Mouse (Mus musculus) adipocyte (in vitro differentiated cells): ENCODE results near the gene Garnl3.

Source experiments
- DNase-seq: peaks from one replicate; pipeline ENCODE4 v3.0.0-alpha.2; 2016; ENCODE audit warnings: low spot score

The Garnl3 gene

GRCm38 (mm10) chr2:33131500-33132092 is at the start of gene Garnl3:
Garnl3 (minus strand) TSS chr2:33131654.
- DNase-seq: peak; percentile 68

DNA sequence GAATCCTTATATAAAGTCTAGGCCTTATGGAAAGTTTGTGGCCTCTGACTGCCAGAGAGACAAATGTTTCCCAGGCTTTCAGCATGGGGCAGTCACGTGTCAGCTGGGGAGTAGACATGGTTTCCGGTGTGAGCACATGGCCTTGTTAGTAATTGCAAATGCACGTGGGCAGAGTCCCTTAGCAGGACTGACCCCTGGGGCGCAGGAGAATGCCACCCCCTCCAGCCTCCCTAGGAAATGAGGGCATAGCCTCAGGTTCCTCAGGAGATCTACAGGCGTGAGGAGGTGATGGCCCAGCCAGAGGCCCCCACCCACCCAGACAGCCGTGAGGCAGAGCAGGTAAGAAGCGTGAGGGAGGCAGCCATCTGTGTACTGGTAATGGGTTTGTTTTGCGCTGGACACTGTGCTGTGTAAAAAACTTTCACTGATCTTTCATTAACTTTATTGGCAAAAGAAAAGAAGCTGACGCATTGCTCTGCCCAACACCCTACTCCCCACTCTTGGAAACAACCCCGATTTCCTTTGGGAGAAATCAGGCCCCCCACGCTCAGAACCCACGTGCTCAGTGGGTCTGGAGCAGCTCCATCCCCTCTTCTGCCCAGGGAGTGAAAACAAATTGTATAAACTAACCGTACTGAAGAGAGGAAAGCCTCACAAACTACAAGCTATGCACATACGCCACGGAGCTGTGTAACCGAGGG is 48.6 kb upstream of the Garnl3 start:
- no peak for DNase-seq

GRCm38 (mm10) chr2:33179171-33179929 is 47.9 kb upstream of the Garnl3 start:
- DNase-seq: no peak

DNA sequence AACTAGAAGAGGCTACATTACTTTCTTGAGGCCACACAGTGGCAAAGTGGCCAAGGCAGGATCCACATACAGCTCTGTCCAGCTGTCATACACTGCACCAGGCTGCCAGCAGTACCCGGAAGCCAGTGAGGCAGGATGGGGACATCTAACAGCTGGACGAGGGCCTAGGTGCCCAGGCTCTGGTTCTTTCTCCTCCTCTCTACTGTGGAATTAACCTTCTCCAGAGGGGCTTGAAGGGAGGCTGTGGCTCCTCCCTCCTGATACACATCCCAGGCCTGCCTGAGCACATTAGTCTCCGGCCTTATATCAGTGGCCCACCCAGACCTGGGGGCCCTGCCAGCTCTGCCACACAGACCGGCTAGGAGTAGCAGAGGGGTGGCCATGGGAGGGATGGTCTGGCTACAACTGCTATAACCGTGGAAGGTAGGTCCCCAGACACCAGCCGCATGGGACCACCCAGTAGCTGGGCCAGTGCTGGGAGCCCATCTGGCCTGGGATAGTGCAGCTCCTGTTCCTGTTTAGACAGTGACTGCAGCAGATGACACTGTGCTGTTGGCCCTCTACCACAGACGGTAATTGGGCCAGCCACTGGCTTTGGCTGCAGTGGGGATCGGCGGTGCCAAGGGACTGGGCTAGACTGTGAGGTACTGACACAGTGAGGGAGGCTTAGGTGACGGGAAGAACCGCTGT is 46.9 kb upstream of the Garnl3 start:
- DNase-seq: no peak

DNA sequence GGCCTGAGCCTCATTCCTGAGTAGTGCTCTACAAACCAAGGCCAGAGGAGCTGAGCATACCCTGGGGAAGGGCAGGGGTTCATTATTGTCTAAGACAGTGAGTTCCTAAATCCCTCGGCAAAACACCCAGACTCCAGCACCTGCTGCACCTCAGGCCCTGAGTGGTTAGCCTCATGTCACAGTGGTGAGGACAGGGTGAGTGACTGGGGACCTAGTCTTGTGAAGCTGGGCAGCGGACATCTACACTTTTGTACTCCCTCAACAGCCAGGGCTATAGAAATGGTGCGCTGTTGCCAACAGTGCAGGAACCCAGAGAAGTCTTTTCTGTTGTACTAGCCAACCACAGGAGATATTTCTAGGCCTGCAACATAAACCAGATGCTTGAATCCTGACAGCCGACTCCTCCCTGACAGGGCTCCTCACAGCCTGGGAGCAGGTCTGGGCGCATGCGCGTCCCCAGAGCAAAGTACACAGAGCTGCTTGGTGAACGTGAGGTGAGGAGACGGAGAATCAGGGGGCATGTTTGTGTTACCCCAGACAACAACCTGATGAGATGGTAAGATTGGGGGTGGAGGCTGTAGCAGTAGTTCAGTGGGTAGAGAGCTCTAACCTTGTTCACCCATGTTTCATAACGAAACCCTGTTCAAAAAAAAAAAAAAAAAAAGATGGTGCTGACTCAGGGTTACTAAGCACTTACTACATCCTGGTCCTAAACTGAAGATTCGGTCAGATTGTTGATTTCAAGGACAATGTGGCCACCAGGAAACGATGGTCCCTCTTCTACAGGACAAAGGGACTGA is 46.2 kb upstream of the Garnl3 start:
- no peak for DNase-seq

DNA sequence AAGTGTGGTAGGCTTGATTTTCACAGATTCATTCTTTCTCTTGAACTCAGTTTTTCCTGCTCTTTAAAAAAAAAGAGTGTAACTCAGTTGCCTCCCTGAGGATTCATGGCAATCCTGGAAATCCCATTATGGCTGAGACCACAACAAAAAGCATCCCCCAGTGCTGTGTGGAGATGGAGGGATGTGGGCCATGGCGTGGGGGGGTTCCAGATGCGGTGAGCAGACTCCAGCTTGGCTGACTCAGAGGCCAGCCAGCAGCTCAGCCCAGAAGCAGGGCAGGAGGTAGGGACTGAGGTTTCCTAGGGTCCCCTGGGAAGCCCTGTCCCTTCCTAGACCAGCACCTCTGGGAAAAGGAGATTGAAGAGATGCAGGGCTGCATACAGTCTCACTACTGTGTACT is 45.5 kb upstream of the Garnl3 start:
- no peak for DNase-seq

DNA sequence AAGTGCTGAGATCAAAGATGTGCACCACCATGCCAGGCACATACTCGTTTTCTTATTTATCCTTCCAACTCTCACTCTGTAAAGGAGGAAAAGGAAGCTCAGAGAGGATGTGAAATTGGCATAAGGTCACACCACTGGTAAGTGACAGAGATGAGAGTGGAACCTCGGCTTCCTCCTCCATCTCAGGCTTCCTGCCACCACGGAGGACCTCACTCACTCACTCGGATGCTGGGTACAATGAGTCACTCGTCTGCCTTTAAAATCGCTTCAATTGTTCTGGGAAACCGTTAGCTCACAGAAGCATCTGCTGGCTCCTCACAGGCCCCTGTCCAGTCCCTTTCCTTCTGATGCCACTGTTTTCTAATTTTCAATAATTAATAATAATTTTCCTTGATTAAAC is 45.1 kb upstream of the Garnl3 start:
- no peak for DNase-seq

GRCm38 (mm10) chr2:33173686-33174085 is 42.2 kb upstream of the Garnl3 start:
- no peak for DNase-seq

DNA sequence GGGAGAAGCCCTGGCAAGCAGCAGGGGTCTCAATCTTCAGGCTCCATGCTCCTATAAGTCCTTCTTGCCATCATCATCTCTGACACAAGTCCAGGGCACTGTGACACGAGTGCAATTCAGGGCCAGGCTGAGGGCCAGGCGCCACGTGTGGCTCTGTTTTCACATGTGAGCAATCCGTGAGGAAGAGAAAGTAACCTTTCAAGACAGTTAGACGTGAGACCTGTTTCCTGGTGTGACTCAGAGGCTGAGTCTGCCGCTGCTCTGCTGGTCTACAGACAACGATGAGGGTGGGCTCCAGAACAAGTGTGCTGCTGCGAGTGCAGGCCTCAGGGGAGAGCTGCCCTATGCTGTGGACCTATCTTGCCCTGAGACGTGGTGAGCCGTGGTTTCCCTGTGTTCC is 41.7 kb upstream of the Garnl3 start:
- no peak for DNase-seq

- DNase-seq: no peak
Observed at GRCm38 (mm10) chr2:33170777-33171565, 39.5 kb upstream of the Garnl3 start.

DNA sequence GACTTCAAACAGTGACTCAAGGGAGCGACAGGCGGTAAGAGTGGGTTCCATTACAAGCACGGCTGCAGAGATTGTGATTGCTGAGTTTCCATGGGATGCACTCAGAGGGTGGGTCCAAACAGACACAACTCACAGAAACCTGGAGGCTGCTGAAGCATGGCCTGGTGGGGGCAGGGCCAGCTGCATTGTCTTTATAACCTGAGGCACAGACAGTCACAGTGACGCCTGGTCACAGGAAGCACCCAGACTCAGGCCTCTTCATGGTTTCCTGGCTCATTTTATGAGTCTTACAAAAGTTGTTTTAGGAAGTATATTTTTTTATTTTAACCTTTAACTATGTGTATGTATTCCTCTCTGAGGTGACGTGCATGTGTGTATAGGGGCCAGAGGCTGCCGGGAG is 38.0 kb upstream of the Garnl3 start:
- no peak for DNase-seq

GRCm38 (mm10) chr2:33167060-33167459 is 35.6 kb upstream of the Garnl3 start:
- no peak for DNase-seq

GRCm38 (mm10) chr2:33165710-33166374 is 34.4 kb upstream of the Garnl3 start:
- peak; percentile 28 for DNase-seq

DNA sequence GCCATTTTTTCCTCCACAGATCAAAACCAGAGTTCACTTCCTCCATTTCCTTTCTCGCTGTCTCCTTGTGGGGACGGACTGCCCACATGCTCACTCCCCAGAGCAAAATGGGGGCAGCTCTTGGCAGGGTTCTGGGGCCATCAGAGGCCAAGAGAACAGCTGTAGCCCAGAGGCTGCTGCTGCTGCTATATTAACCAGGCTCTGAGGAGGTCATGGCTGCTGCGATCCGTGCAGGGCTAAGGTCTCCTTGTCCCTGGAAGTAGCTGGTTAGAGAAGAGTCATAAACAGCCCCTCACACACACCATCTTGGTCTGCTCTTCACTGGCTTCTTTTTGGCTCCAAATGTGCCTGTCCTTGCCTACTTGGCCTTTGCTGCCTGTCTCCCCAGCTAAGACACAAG is 33.8 kb upstream of the Garnl3 start:
- DNase-seq: no peak

DNA sequence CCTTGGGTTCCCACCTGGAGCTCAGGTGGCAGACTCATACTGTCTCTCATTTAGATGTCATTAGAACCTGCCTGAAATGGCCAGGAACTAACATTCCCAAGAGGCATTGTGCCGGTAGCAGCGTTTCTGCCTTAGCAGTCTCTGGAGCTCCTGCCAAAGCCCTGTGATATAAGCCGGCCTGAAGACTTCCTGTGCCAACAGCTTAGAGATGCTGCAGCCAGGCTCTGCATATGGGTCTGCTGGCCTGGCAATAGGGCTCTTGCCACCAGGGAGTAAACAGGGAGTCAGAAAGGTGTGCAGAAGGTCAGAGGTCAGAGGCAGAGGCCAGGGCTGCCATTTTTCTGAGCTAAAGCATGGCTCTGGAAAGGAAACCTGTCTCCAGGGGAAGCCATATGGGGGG is 33.2 kb upstream of the Garnl3 start:
- DNase-seq: peak; percentile 34

DNA sequence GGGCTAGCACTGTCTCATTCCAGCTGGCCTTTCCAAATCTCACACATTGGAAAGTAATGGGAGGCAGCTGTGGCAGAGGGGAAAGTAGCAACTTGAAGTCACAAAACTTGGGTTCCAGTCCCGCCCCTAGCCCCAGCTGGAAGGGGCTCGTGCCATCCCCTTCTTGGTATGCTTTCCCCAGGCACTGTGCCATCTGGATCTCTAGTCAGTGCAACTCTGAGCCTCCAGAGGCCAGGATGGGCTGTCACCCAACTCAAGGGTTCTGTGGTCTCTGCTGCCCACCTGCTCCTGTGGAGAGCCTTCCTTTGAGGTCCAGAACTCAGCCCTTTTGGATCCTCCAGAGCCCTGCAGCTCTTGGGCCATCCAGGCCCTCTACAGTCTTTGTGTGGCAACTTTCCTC is 30.7 kb upstream of the Garnl3 start:
- peak; percentile 63 for DNase-seq

- peak; percentile 70 for DNase-seq
Observed at GRCm38 (mm10) chr2:33160326-33160973, 29.0 kb upstream of the Garnl3 start.

DNA sequence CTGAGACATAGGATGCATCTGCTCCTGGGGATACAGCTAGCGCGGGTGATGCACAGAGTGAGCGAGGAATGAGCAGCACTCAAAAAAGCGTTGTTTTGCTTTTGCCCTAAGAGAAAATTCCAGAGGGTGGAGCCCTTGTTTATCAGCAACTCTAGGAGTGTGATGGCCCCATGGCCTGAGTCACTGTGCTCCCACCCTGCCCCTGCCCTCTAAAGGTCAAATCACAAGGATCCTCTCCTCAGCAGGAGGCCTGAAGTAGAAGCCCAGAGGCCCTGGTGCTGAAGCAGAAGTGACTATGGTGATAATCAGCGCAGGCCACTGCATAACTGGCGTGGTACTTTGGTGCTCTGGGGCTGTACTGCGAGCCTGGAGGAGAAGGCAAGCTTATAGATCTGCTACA is 28.1 kb upstream of the Garnl3 start:
- DNase-seq: no peak

GRCm38 (mm10) chr2:33158895-33159294 is 27.4 kb upstream of the Garnl3 start:
- no peak for DNase-seq

DNA sequence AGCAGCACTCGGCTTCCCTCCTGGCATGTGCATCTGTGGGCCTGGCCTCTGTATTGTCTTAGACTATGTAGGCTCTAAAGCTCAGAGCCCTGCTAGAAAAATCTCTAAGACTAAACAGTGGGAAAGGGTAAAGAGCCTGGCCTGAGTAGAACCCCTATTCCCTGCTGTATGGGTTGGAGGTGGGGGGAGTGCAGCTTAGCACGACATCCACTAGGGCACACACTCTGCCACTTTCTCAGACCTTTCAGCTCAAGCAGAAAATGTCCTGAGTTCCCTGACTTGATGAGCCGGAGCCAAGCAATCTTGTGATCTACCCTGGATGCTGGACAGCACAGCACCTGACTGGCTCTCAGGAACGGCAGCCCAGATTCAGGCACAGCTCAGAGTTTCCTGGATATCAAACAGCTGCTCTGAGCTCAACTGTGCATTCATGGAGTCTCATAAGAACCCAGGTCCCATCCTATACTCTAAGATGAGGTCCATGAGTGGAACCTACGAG is 24.9 kb upstream of the Garnl3 start:
- DNase-seq: peak; percentile 29
